Mouse (Mus musculus) cortical plate, adult 2 months (tissue): ENCODE results near the gene Gabbr2.

Experiments used
- CTCF ChIP-seq: fragments of 200-500 bp; IDR thresholded peaks from 2 replicates; pipeline ENCODE4 v1.5.1; 2011; ENCODE audit warnings: mild to moderate bottlenecking, control low read depth, low read length; ENCODE audit not compliant: insufficient read depth; ENCODE audit errors: extremely low read depth
- POLR2A ChIP-seq: fragments of 200-500 bp; IDR thresholded peaks from 2 replicates; pipeline ENCODE4 v1.6.1; 2011; ENCODE audit warnings: mild to moderate bottlenecking, low read length, control low read depth; ENCODE audit not compliant: insufficient read depth; ENCODE audit errors: extremely low read depth

- TF ChIP-seq CTCF (peak; percentile 8; the same call in 1 of the 2 replicates), POLR2A (no peak)
Observed at GRCm38 (mm10) chr4:46734906-46735305, 256.8 kb downstream of the Gabbr2 start.
